32 mouse cellular contexts compared by ENCODE assay signal in the genomic region with DNA sequence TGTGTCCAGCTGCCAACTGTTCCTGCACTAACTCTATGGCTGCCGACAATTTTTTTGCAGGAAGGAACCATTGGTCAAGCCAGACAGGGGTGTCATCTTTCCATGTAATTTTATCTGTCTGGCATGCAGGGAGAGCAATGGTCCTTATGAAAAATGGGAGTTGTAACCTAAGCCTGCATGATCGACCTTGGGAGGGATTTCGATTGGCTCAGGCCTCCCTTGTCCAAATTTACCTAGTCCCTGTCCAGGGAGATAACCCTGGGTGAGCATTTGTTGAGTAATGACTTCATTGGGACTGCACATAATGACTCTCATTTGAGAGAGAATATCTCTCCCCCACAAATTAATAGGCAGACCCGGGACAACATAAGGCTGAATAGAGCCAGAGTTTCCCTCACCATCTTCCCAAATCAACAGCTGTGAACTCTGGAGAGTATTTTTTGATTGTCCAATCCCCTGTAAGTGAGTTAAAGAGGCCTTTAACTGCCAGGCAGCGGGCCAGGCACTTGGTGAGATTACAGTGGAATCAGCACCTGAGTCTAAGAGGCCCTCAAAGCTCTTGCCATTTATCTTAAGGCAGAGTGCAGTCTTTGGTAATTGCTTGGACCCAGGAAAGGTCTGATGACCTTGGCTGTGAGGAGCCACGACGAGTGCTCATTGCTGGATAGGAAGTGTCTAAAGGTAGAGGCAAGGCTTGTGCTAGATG. TPM values are rescaled to one million over a fixed set of nuclear protein-coding genes. Genes with fewer than 3 reads are reported as not detected.
A peak's percentile ranks its signal among the peaks of the same experiment; 100 is the strongest.
DNase-seq lines count a peak whose midpoint lies in the region; ATAC-seq and TF ChIP-seq lines count a peak whose summit lies in the region.
"Had no signal": no experiment of that assay in that cellular context is flagged by ENCODE, and none has a peak within 500 bp of the region (broad histone marks: within the 10 kb centered on the region; RNA-seq: fewer than 3 reads in every experiment).

No protein-coding gene starts in this region.

- ATAC-seq in liver, postnatal 0 days = peak; percentile 48; the same call in 1 of the 2 replicates
- ATAC-seq in liver, embryonic 12.5 days = no peak
- ATAC-seq: Patski had no signal

- no peaks in the 10 kb centered on the region for H3K36me3 ChIP-seq in liver, postnatal 0 days (replicated peaks; ENCODE audit: insufficient read depth, low read length)
- H3K36me3 ChIP-seq in liver, embryonic 12.5 days = no peaks in the 10 kb centered on the region
- H3K36me3 ChIP-seq: hindbrain, embryonic 12.5 days; liver, embryonic 15.5 days; midbrain, embryonic 10.5 days; neural tube, embryonic 13.5 days; stomach, embryonic 15.5 days had no signal

- H3K4me1 ChIP-seq in liver, postnatal 0 days (ENCODE audit: insufficient read depth) = no peaks in the 10 kb centered on the region
- H3K4me1 ChIP-seq in liver, embryonic 12.5 days = no peaks in the 10 kb centered on the region
- H3K4me1 ChIP-seq: forebrain, embryonic 13.5 days; liver, embryonic 15.5 days; stomach, embryonic 15.5 days had no signal

- H3K9me3 ChIP-seq in liver, postnatal 0 days (ENCODE audit: low read length) = no peaks in the 10 kb centered on the region
- no peaks in the 10 kb centered on the region for H3K9me3 ChIP-seq in liver, embryonic 12.5 days (replicated peaks)
- H3K9me3 ChIP-seq: forebrain, embryonic 13.5 days; hindbrain, embryonic 12.5 days; liver, embryonic 15.5 days; midbrain, embryonic 10.5 days; neural tube, embryonic 13.5 days; stomach, embryonic 15.5 days had no signal

- no peaks in the 10 kb centered on the region for H3K27me3 ChIP-seq in liver, postnatal 0 days (ENCODE audit: insufficient read depth, low read length)
- H3K27me3 ChIP-seq in liver, embryonic 12.5 days (replicated peaks) = no peaks in the 10 kb centered on the region
- H3K27me3 ChIP-seq: forebrain, embryonic 13.5 days; hindbrain, embryonic 12.5 days; liver, embryonic 15.5 days; neural tube, embryonic 13.5 days; Patski; stomach, embryonic 15.5 days had no signal

- H3K27ac ChIP-seq in liver, postnatal 0 days (ENCODE audit: low read depth) = no peak overlapping the region
- H3K27ac ChIP-seq in liver, embryonic 12.5 days = no peak overlapping the region
- H3K27ac ChIP-seq: forebrain, embryonic 13.5 days; hindbrain, embryonic 12.5 days; kidney, postnatal 0 days; liver, embryonic 15.5 days; macrophage; midbrain, embryonic 10.5 days; neural tube, embryonic 13.5 days; stomach, embryonic 15.5 days had no signal

- no peak overlapping the region for H3K9ac ChIP-seq in liver, postnatal 0 days (replicated peaks)
- no peak overlapping the region for H3K9ac ChIP-seq in liver, embryonic 12.5 days
- H3K9ac ChIP-seq: forebrain, embryonic 13.5 days; hindbrain, embryonic 12.5 days; liver, embryonic 15.5 days; neural tube, embryonic 13.5 days; stomach, embryonic 15.5 days had no signal

- 56% methylated on average over 7 of the region's 7 CpGs for WGBS in liver, postnatal 0 days (ENCODE audit: insufficient replicate concordance)
- WGBS in liver, embryonic 12.5 days (ENCODE audit: insufficient replicate concordance) = 63% methylated on average over 7 of the region's 7 CpGs

- H3K4me2 ChIP-seq in liver, postnatal 0 days (ENCODE audit: low read depth, low read length) = no peak overlapping the region
- H3K4me2 ChIP-seq in liver, embryonic 12.5 days = no peak overlapping the region
- H3K4me2 ChIP-seq: forebrain, embryonic 13.5 days; heart, embryonic 11.5 days; hindbrain, embryonic 12.5 days; liver, embryonic 15.5 days; neural tube, embryonic 13.5 days; stomach, embryonic 15.5 days had no signal

- peak; percentile 22 to 26 for DNase-seq in cerebellum, postnatal 10 days
- no peak for DNase-seq in cerebellum, adult 9-11 months
- DNase-seq in liver, postnatal 0 days = no peak
- peak; percentile 40 for DNase-seq in lung, postnatal 10 days
- DNase-seq in mesoderm, embryonic 11.5 days (ENCODE audit: low read depth, low spot score) = peak; percentile 11
- DNase-seq in spleen, postnatal 10 days (ENCODE audit: low spot score in 2 of 2) = no peak
- DNase-seq in urinary bladder, postnatal 14 days (ENCODE audit: low spot score) = no peak
- DNase-seq: cerebellum, adult 8-10 months; gastrocnemius, postnatal 36 days; heart, adult 18-20 months; heart, postnatal 36 days; kidney, adult 8-10 months; kidney, postnatal 4 days; layer of hippocampus, postnatal 36 days; left cerebral cortex, postnatal 4 days; retina, postnatal 1 day; right cerebral cortex, postnatal 14 days had no signal

- no peak for TF ChIP-seq CTCF in liver, postnatal 0 days (IDR thresholded peaks at IDR 0.05; ENCODE audit: low read depth)

- H3K4me3 ChIP-seq in liver, postnatal 0 days (ENCODE audit: low read depth, low read length) = no peak overlapping the region
- H3K4me3 ChIP-seq in liver, embryonic 12.5 days = no peak overlapping the region
- H3K4me3 ChIP-seq: forebrain, embryonic 13.5 days; hindbrain, embryonic 12.5 days; liver, embryonic 15.5 days; midbrain, embryonic 10.5 days; myocyte; neural tube, embryonic 13.5 days; stomach, embryonic 15.5 days had no signal

- no peak for TF ChIP-seq EP300 in liver, postnatal 0 days (IDR thresholded peaks at IDR 0.05; ENCODE audit: low read depth)

RNA-seq across cellular contexts. Expression of a gene that starts 43.1 kb away (rescaled TPM):
- polyA plus RNA-seq in liver, postnatal 0 days (2015; fragmentation: Nextera tagmentation; extraction: Ambion mirVana) = 0.01 TPM in 1 of 2 replicates, not detected in the other
- polyA plus RNA-seq in liver, embryonic 12.5 days (2016; fragmentation: Nextera tagmentation; extraction: Ambion mirVana) = not detected in 2 replicates
- polyA plus RNA-seq: heart, embryonic 16.5 days; intestine, embryonic 16.5 days; liver, embryonic 15.5 days; macrophage; small intestine, adult 2 months had no signal

Comparison
In these comparisons a context has a peak if more than half of its experiments do, and no peak if none do; other contexts are left out.
1. DNase-seq: peak in cerebellum, postnatal 10 days (2 of 2), lung, postnatal 10 days (single experiment) and mesoderm, embryonic 11.5 days (single experiment); none in cerebellum, adult 9-11 months (single experiment), liver, postnatal 0 days (single experiment), spleen, postnatal 10 days (0 of 2) and urinary bladder, postnatal 14 days (single experiment).